ENCODE assay signal across 18 mouse cellular contexts in the genomic region with DNA sequence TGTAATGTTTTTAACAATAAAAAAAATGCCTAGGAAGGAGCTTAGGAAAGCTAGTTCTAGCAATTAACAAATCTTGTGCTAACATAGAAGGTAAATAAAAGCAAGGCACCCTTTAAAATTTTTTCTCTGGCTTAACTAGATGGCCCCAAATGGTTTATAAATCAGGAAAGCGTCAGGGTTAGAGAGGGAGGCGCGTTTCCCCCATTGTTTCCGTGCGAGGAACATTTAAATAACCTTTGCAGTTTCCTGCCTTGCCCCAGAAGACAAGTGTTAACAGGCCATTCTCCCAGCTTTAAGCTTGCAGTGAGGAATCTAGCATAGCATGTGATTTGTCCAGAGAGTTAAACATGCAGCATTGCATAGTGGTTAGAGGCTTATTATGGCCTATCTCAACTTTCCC. TPM values are rescaled to one million over a fixed set of nuclear protein-coding genes. Genes with fewer than 3 reads are reported as not detected.
DNase-seq lines count a peak whose midpoint lies in the region; ATAC-seq lines count a peak whose summit lies in the region.
"Had no signal": no experiment of that assay in that cellular context is flagged by ENCODE, and none has a peak within 500 bp of the region (broad histone marks: within the 10 kb centered on the region; RNA-seq: fewer than 3 reads in every experiment).

No protein-coding gene starts in this region.

- no peak for ATAC-seq in kidney, embryonic 15.5 days (replicated peaks; ENCODE audit: low FRiP score)
- ATAC-seq: inflammation-experienced regulatory T-cells, adult 6 months; midbrain, embryonic 16.5 days had no signal

- intact Hi-C loops in heart, postnatal 10 days (cut with DNase I), result loop anchor here (5.0 kb wide), 1 partner anchor 104 kb away; no protein-coding TSS in a partner anchor

- no peaks in the 10 kb centered on the region for H3K27me3 ChIP-seq in kidney, embryonic 15.5 days
- H3K27me3 ChIP-seq in heart, embryonic 10.5 days (ENCODE audit: insufficient read depth, poor library complexity, severe bottlenecking), result no peaks in the 10 kb centered on the region
- H3K27me3 ChIP-seq: lung, embryonic 15.5 days had no signal

- peaks cover 34% of the 10 kb centered on the region for H3K36me3 ChIP-seq in kidney, embryonic 15.5 days
- peaks cover 14% of the 10 kb centered on the region for H3K36me3 ChIP-seq in heart, embryonic 10.5 days

- WGBS in kidney, embryonic 15.5 days, result 26% methylated on average over 5 of the region's 5 CpGs
- 52% methylated on average over 5 of the region's 5 CpGs for WGBS in heart, embryonic 10.5 days

- H3K4me1 ChIP-seq in kidney, embryonic 15.5 days, result peaks cover 6% of the 10 kb centered on the region
- H3K4me1 ChIP-seq in brown adipose tissue, adult 24 weeks (ENCODE audit: control insufficient read depth, insufficient read depth, insufficient read length, low read length), result peaks cover 12% of the 10 kb centered on the region; the same call in 1 of the 2 replicates
- H3K4me1 ChIP-seq in heart, embryonic 10.5 days, result peaks cover 25% of the 10 kb centered on the region
- H3K4me1 ChIP-seq: lung, embryonic 15.5 days had no signal

- H3K9ac ChIP-seq in kidney, embryonic 15.5 days, result no peak overlapping the region
- H3K9ac ChIP-seq: lung, embryonic 15.5 days had no signal

- no peak overlapping the region for H3K4me2 ChIP-seq in kidney, embryonic 15.5 days
- H3K4me2 ChIP-seq: liver, embryonic 11.5 days; lung, embryonic 15.5 days had no signal

- H3K9me3 ChIP-seq in kidney, embryonic 15.5 days (replicated peaks), result no peaks in the 10 kb centered on the region
- no peaks in the 10 kb centered on the region for H3K9me3 ChIP-seq in heart, embryonic 10.5 days
- H3K9me3 ChIP-seq: G1E; lung, embryonic 15.5 days had no signal

- no peak for DNase-seq in kidney, adult 18-20 months
- no peak for DNase-seq in heart, embryonic 10.5 days (ENCODE audit: low spot score)
- DNase-seq in heart, postnatal 10 days, result peak; percentile 24 to 32
- DNase-seq in adrenal gland, adult (ENCODE audit: inconsistent age in 2 of 2, low spot score in 1 of 2), result no peak
- no peak for DNase-seq in ovary, postnatal 14 days (ENCODE audit: low spot score)
- DNase-seq in cerebellum, adult 18-20 months, result no peak
- DNase-seq: cerebellum, postnatal 25 days; gastrocnemius, postnatal 14 days; kidney, postnatal 10 days; right cerebral cortex, postnatal 14 days; thymus, postnatal 25 days had no signal

- H3K4me3 ChIP-seq in kidney, embryonic 15.5 days (replicated peaks), result no peak overlapping the region
- no peak overlapping the region for H3K4me3 ChIP-seq in brown adipose tissue, adult 24 weeks (ENCODE audit: insufficient read depth, low read depth, low read length)
- H3K4me3 ChIP-seq in heart, embryonic 10.5 days, result no peak overlapping the region
- H3K4me3 ChIP-seq: lung, embryonic 15.5 days had no signal

- 0 out of 2 replicates have a peak overlapping the region, but pooled peaks have one; percentile 56 for H3K27ac ChIP-seq in kidney, embryonic 15.5 days
- H3K27ac ChIP-seq in brown adipose tissue, adult 24 weeks (replicated peaks; ENCODE audit: low read depth, low read length), result peak overlapping the region; percentile 79; the same call in 1 of the 2 replicates
- H3K27ac ChIP-seq in heart, embryonic 10.5 days, result peak overlapping the region; percentile 80; the same call in 1 of the 2 replicates
- H3K27ac ChIP-seq: lung, embryonic 15.5 days had no signal

RNA-seq across cellular contexts. Expression of gene Tango6, which starts 50.1 kb away (rescaled TPM):
- 11.6 and 12.3 TPM in 2 replicates for polyA plus RNA-seq in kidney, embryonic 15.5 days (2015; fragmentation: Nextera tagmentation; extraction: Ambion mirVana)
- polyA plus RNA-seq in brown adipose tissue, adult 24 weeks (2012; ENCODE audit: insufficient read depth, insufficient read length, missing spikeins), result 1.9 and 2.5 TPM in 2 replicates
- polyA plus RNA-seq in heart, embryonic 10.5 days (2016; fragmentation: Nextera tagmentation; extraction: Ambion mirVana), result 10.5 and 10.9 TPM in 2 replicates
- 1 to 10 TPM; 9.3 to 9.4 TPM for total RNA-seq in heart, postnatal 10 days (2021)

Comparison
In these comparisons a context has a peak if more than half of its experiments do, and no peak if none do; other contexts are left out.
1. DNase-seq: peak in heart, postnatal 10 days (2 of 2); none in kidney, adult 18-20 months (single experiment), heart, embryonic 10.5 days (single experiment), adrenal gland, adult (0 of 2), ovary, postnatal 14 days (single experiment) and cerebellum, adult 18-20 months (0 of 2).
2. Peak in every context shown above with its lines, with median percentiles within 50 percentile points of each other: H3K27ac ChIP-seq.